Mouse (Mus musculus): ENCODE measurements at regions not wholly inside any gene's neighbourhood (a gene's known extent, or its start where the extent isn't known, plus 50 kb on each side); places are given as distances from the start of the nearest gene placed in this dataset.

GRCm38 (mm10) chr9:113415511-113415931, 292.5 kb downstream of the Pdcd6ip start:
- TF ChIP-seq GATA4 (IDR thresholded peaks at IDR 0.05; ENCODE audit: insufficient replicate concordance, low read length) = no peak

GRCm38 (mm10) chr9:113414690-113415089, 293.4 kb downstream of the Pdcd6ip start:
- TF ChIP-seq GATA4 (IDR thresholded peaks at IDR 0.05; ENCODE audit: insufficient replicate concordance, low read length) = no peak

GRCm38 (mm10) chr9:113413851-113414250, 294.2 kb downstream of the Pdcd6ip start:
- no peak for TF ChIP-seq GATA4 (IDR thresholded peaks at IDR 0.05; ENCODE audit: insufficient replicate concordance, low read length)

- no peak for TF ChIP-seq GATA4 (IDR thresholded peaks at IDR 0.05; ENCODE audit: insufficient replicate concordance, low read length)
Measured at GRCm38 (mm10) chr9:113411638-113412037, 296.4 kb downstream of the Pdcd6ip start.

GRCm38 (mm10) chr9:113408521-113408920, 299.5 kb downstream of the Pdcd6ip start:
- TF ChIP-seq GATA4 (IDR thresholded peaks at IDR 0.05; ENCODE audit: insufficient replicate concordance, low read length) = no peak

GRCm38 (mm10) chr9:113394320-113394719, 313.7 kb downstream of the Pdcd6ip start:
- TF ChIP-seq GATA4 (IDR thresholded peaks at IDR 0.05; ENCODE audit: insufficient replicate concordance, low read length) = no peak

- no peak for TF ChIP-seq GATA4 (IDR thresholded peaks at IDR 0.05; ENCODE audit: insufficient replicate concordance, low read length)
Measured at GRCm38 (mm10) chr9:113387356-113387755, 320.7 kb downstream of the Pdcd6ip start.

- no peak for TF ChIP-seq GATA4 (IDR thresholded peaks at IDR 0.05; ENCODE audit: insufficient replicate concordance, low read length)
Measured at GRCm38 (mm10) chr9:113381591-113382110, 326.4 kb downstream of the Pdcd6ip start.

GRCm38 (mm10) chr9:113380408-113381129, 327.5 kb downstream of the Pdcd6ip start:
- no peak for TF ChIP-seq GATA4 (IDR thresholded peaks at IDR 0.05; ENCODE audit: insufficient replicate concordance, low read length)

GRCm38 (mm10) chr9:113378525-113378924, 329.5 kb downstream of the Pdcd6ip start:
- TF ChIP-seq GATA4 (IDR thresholded peaks at IDR 0.05; ENCODE audit: insufficient replicate concordance, low read length) = no peak

GRCm38 (mm10) chr9:113371718-113372306, 336.2 kb downstream of the Pdcd6ip start:
- no peak for TF ChIP-seq GATA4 (IDR thresholded peaks at IDR 0.05; ENCODE audit: insufficient replicate concordance, low read length)

- TF ChIP-seq GATA4 (IDR thresholded peaks at IDR 0.05; ENCODE audit: insufficient replicate concordance, low read length) = no peak
Measured at GRCm38 (mm10) chr9:113347942-113348341, 360.1 kb downstream of the Pdcd6ip start.

GRCm38 (mm10) chr9:113346531-113346930, 361.5 kb downstream of the Pdcd6ip start:
- TF ChIP-seq GATA4 (IDR thresholded peaks at IDR 0.05; ENCODE audit: insufficient replicate concordance, low read length) = no peak

- TF ChIP-seq GATA4 (IDR thresholded peaks at IDR 0.05; ENCODE audit: insufficient replicate concordance, low read length) = no peak
Measured at GRCm38 (mm10) chr9:113342131-113342530, 365.9 kb downstream of the Pdcd6ip start.

- TF ChIP-seq GATA4 (IDR thresholded peaks at IDR 0.05; ENCODE audit: insufficient replicate concordance, low read length) = no peak
Measured at GRCm38 (mm10) chr9:113340838-113341237, 367.2 kb downstream of the Pdcd6ip start.

- TF ChIP-seq GATA4 (IDR thresholded peaks at IDR 0.05; ENCODE audit: insufficient replicate concordance, low read length) = no peak
Measured at GRCm38 (mm10) chr9:113340036-113340435, 368.0 kb downstream of the Pdcd6ip start.

Data from liver, adult (tissue).